Mouse (Mus musculus) CH12.LX (cell line): ENCODE data around the gene Mtmr12. TPM values are rescaled to one million over a fixed set of nuclear protein-coding genes. Genes with fewer than 3 reads are reported as not detected.

Source experiments
- DNase-seq: peaks from one replicate; pipeline ENCODE4 v3.0.0-alpha.2; 2013; ENCODE audit errors: extremely low read depth
- H3K27ac ChIP-seq: 2 replicates; pipeline ENCODE4 v1.5.1; 2012; ENCODE audit warnings: low read depth, mild to moderate bottlenecking, control low read depth, moderate library complexity; ENCODE audit not compliant: insufficient read depth
- H3K27me3 ChIP-seq: replicated peaks from 2 replicates; pipeline ENCODE3; 2012; ENCODE audit warnings: inconsistent platforms
- H3K36me3 ChIP-seq, 2 experiments: replicated peaks in 1 of 2; 2 replicates each; pipeline versions ENCODE3 to v1.6.1; 2012; ENCODE audit warnings: inconsistent platforms in 1 of 2, low read length in 1 of 2, mild to moderate bottlenecking in 1 of 2, mixed read lengths in 1 of 2, moderate library complexity in 1 of 2; ENCODE audit not compliant: control insufficient read depth in 1 of 2, insufficient read depth in 1 of 2
- H3K4me1 ChIP-seq, 2 experiments: 2 replicates each; pipeline ENCODE4 v1.6.1; 2012; ENCODE audit warnings: inconsistent platforms in 1 of 2, moderate library complexity in 1 of 2; ENCODE audit not compliant: insufficient read depth in 2 of 2, control insufficient read depth in 1 of 2
- H3K4me2 ChIP-seq: 2 replicates; pipeline ENCODE4 v1.6.1; 2012; ENCODE audit warnings: low read depth, mild to moderate bottlenecking, control low read depth; ENCODE audit not compliant: poor library complexity, insufficient read depth, severe bottlenecking
- H3K4me3 ChIP-seq, 3 experiments: fragments of 150-350 bp in 1 of 3; sonication (generic) in 1 of 3; replicated peaks in 1 of 3; 2 replicates each; pipeline versions ENCODE3 to v1.5.1; 2011 to 2012; ENCODE audit warnings: low read depth in 2 of 3, low read length in 2 of 3, mild to moderate bottlenecking in 2 of 3, moderate library complexity in 2 of 3, control low read depth in 1 of 3, improper control_type of control experiment in 1 of 3, inconsistent platforms in 1 of 3, mixed read lengths in 1 of 3; ENCODE audit not compliant: poor library complexity in 1 of 3
- H3K79me2 ChIP-seq: replicated peaks from 2 replicates; pipeline ENCODE4 v1.6.1; 2012; ENCODE audit warnings: mild to moderate bottlenecking, moderate library complexity; ENCODE audit not compliant: control insufficient read depth, poor library complexity, insufficient read depth, severe bottlenecking; ENCODE audit errors: extremely low read depth
- H3K9ac ChIP-seq: 2 replicates; pipeline ENCODE4 v1.6.1; 2012; ENCODE audit warnings: low read depth, mild to moderate bottlenecking, control low read depth, moderate library complexity; ENCODE audit not compliant: insufficient read depth
- H3K9me3 ChIP-seq: replicated peaks from 2 replicates; pipeline ENCODE3; 2012; ENCODE audit warnings: low read length, inconsistent platforms, mixed read lengths
- CHD1 ChIP-seq: IDR thresholded peaks from 2 replicates; pipeline ENCODE4 v1.6.1; 2012; ENCODE audit warnings: low read depth, low read length, improper control_type of control experiment, inconsistent platforms
- CHD2 ChIP-seq: IDR thresholded peaks from 2 replicates; pipeline ENCODE4 v1.6.1; 2011; ENCODE audit warnings: low read length, improper control_type of control experiment
- CTCF ChIP-seq, 2 experiments: IDR thresholded peaks in 1 of 2; conservative IDR thresholded peaks in 1 of 2; 2 replicates each; pipeline ENCODE4 v1.5.1; 2011 to 2012; ENCODE audit warnings: low read depth in 2 of 2, low read length in 2 of 2, improper control_type of control experiment in 1 of 2, inconsistent platforms in 1 of 2, mild to moderate bottlenecking in 1 of 2, moderate library complexity in 1 of 2
- E2F4 ChIP-seq: IDR thresholded peaks from 2 replicates; pipeline ENCODE4 v1.6.1; 2011; ENCODE audit warnings: low read depth, low read length, improper control_type of control experiment; ENCODE audit not compliant: insufficient replicate concordance
- ELF1 ChIP-seq: IDR thresholded peaks from 2 replicates; pipeline ENCODE4 v1.6.1; 2014; ENCODE audit warnings: low read depth, mild to moderate bottlenecking, inconsistent platforms, low read length, improper control_type of control experiment
- EP300 ChIP-seq: IDR thresholded peaks from 2 replicates; pipeline ENCODE4 v1.6.1; 2011; ENCODE audit warnings: low read length, improper control_type of control experiment
- GABPA ChIP-seq: IDR thresholded peaks from 2 replicates; pipeline ENCODE4 v1.6.1; 2012; ENCODE audit warnings: low read depth, low read length, improper control_type of control experiment, inconsistent platforms; ENCODE audit not compliant: insufficient replicate concordance
- HCFC1 ChIP-seq: IDR thresholded peaks from 2 replicates; pipeline ENCODE4 v1.6.1; 2012; ENCODE audit warnings: low read depth, mild to moderate bottlenecking, inconsistent platforms, low read length, improper control_type of control experiment
- IRF4 ChIP-seq: IDR thresholded peaks from 2 replicates; pipeline ENCODE4 v1.6.1; 2014; ENCODE audit warnings: low read depth, mild to moderate bottlenecking, inconsistent platforms, low read length, improper control_type of control experiment
- JUN ChIP-seq: IDR thresholded peaks from 2 replicates; pipeline ENCODE4 v1.6.1; 2011; ENCODE audit warnings: low read depth, mild to moderate bottlenecking, low read length, improper control_type of control experiment, moderate library complexity; ENCODE audit not compliant: insufficient read depth
- JUND ChIP-seq: conservative IDR thresholded peaks from 2 replicates; pipeline ENCODE4 v1.6.1; 2011; ENCODE audit warnings: low read depth, low read length, improper control_type of control experiment
- KAT2A ChIP-seq: IDR thresholded peaks from 2 replicates; pipeline ENCODE4 v1.6.1; 2012; ENCODE audit warnings: low read length, improper control_type of control experiment, inconsistent platforms; ENCODE audit not compliant: insufficient replicate concordance
- MXI1 ChIP-seq: IDR thresholded peaks from 2 replicates; pipeline ENCODE4 v1.6.1; 2011; ENCODE audit warnings: mild to moderate bottlenecking, low read depth, low read length, improper control_type of control experiment
- MYC ChIP-seq: IDR thresholded peaks from 2 replicates; pipeline ENCODE4 v1.6.1; 2011; ENCODE audit warnings: low read depth, mild to moderate bottlenecking, improper control_type of control experiment, low read length
- NRF1 ChIP-seq: IDR thresholded peaks from 2 replicates; pipeline ENCODE4 v1.6.1; 2014; ENCODE audit warnings: low read depth, mild to moderate bottlenecking, inconsistent platforms, low read length, improper control_type of control experiment, moderate library complexity
- POLR2A ChIP-seq: IDR thresholded peaks from 2 replicates; pipeline ENCODE4 v1.6.1; 2011; ENCODE audit warnings: low read depth, mild to moderate bottlenecking, improper control_type of control experiment, low read length
- TCF12 ChIP-seq: IDR thresholded peaks from 2 replicates; pipeline ENCODE4 v1.6.1; 2014; ENCODE audit warnings: low read depth, mild to moderate bottlenecking, inconsistent platforms, low read length, improper control_type of control experiment
- UBTF ChIP-seq: IDR thresholded peaks from 2 replicates; pipeline ENCODE4 v1.6.1; 2012; ENCODE audit warnings: low read depth, mild to moderate bottlenecking, inconsistent platforms, low read length, improper control_type of control experiment, moderate library complexity
- USF1 ChIP-seq: IDR thresholded peaks from 2 replicates; pipeline ENCODE4 v1.6.1; 2014; ENCODE audit warnings: low read depth, mild to moderate bottlenecking, inconsistent platforms, low read length, improper control_type of control experiment
- ZC3H11A ChIP-seq: IDR thresholded peaks from 2 replicates; pipeline ENCODE4 v1.6.1; 2012; ENCODE audit warnings: low read depth, mild to moderate bottlenecking, inconsistent platforms, low read length, improper control_type of control experiment
- ZKSCAN1 ChIP-seq: IDR thresholded peaks from 2 replicates; pipeline ENCODE4 v1.6.1; 2012; ENCODE audit warnings: low read depth, inconsistent platforms, low read length, improper control_type of control experiment, borderline replicate concordance
- ZNF384 ChIP-seq: IDR thresholded peaks from 2 replicates; pipeline ENCODE4 v1.6.1; 2012; ENCODE audit warnings: low read depth, low read length, improper control_type of control experiment, inconsistent platforms
- dilution Hi-C: fragments of 300-500 bp; cut with MboI; formaldehyde crosslinking; loops from 2 replicates; pipeline ENCODE4 v1.14.3; 2020; ENCODE audit warnings: low sequenced_read_pairs; ENCODE audit not compliant: extremely low pct_unique_long_range_greater_than_20kb, extremely low pct_ligation_motif_present
- in situ Hi-C: fragments of 300-500 bp; cut with MboI; formaldehyde crosslinking; loops from 3 replicates; pipeline ENCODE4 v1.14.3; 2019; ENCODE audit warnings: low sequenced_read_pairs, low pct_ligation_motif_present, low pct_unique_long_range_greater_than_20kb, mixed read lengths
- polyA plus RNA-seq: library from polyadenylated mRNA; unstranded; fragments of >175 nt; gene quantifications from 2 replicates; pipeline ENCODE4 v1.2.1, GENCODE M21; 2012; ENCODE audit warnings: low read depth; ENCODE audit not compliant: insufficient read length
- total RNA-seq, 2 experiments: library from RNA; depleted of rRNA; stranded (reverse); fragments of 300-350 nt in 1 of 2; fragments of >200 nt in 1 of 2; gene quantifications; 2 replicates each; pipeline ENCODE4 v1.2.3; 2012 to 2014

The Mtmr12 gene
- total and polyA plus RNA-seq, 3 experiments = 8.2 to 16.3 (median 12.3) TPM

DNA sequence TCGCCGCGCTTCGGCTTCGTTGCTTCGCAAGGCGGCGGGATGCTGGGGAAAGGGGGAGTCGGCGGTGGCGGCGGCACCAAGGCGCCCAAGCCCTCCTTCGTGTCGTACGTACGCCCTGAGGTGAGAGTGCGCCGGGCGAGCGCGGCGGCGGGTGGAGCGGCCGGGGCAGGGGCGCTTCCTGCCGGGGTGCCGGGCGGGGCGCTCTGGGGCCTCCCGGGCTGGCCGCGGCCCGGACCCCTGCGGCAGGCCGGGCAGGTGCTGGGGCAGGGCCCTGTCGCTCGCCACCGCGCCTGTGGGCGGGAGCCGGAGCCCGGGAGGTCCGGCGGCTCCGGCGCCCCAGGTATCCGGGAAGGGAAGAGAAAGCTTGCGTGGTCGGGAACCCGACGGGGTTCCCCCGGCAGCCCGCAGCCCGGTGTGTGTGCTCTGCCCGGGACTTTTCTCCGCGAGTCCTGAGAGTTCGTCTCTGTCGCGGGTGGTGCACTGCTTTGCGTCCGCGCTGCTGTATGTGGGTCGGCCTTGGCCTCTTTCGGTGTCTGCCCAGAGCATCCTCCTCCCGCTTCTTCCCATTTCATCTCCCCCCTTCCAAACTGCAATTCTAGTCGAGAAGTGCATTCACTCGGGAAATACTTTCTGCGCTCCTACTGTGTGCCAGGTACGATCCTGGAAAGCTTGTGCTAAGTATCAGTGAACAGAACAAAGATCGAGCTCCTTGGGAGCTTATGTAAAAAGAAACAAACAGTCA, 503 bp downstream of the Mtmr12 start:
- Histone ChIP-seq H3K4me3 (peak overlapping the region; percentile 76 to 90 (median 80)), H3K27ac (peak overlapping the region; percentile 51; the same call in 1 of the 2 replicates), H3K9me3 (no peaks in the 10 kb centered on the region), H3K4me2 (peak overlapping the region; percentile 92), H3K4me1 (peaks cover 14 to 35% of the 10 kb centered on the region in 2 experiments), H3K79me2 (peaks cover 22% of the 10 kb centered on the region), H3K36me3 (peaks cover 6 to 30% of the 10 kb centered on the region in 2 experiments), H3K9ac (peak overlapping the region; percentile 64), H3K27me3 (no peaks in the 10 kb centered on the region)
- DNase-seq = peak; percentile 31
- in situ Hi-C loops (loop anchor here (5.0 kb wide), 1 partner anchor 37 kb away; no protein-coding TSS in a partner anchor), dilution Hi-C loops (no loop called here)
- TF ChIP-seq KAT2A (no peak), CHD1 (no peak), NRF1 (0 out of 2 replicates have a peak, but pooled peaks have one; percentile 1), MXI1 (peak; percentile 35; the same call in 1 of the 2 replicates), UBTF (peak; percentile 91; the same call in 1 of the 2 replicates), HCFC1 (no peak)

DNA sequence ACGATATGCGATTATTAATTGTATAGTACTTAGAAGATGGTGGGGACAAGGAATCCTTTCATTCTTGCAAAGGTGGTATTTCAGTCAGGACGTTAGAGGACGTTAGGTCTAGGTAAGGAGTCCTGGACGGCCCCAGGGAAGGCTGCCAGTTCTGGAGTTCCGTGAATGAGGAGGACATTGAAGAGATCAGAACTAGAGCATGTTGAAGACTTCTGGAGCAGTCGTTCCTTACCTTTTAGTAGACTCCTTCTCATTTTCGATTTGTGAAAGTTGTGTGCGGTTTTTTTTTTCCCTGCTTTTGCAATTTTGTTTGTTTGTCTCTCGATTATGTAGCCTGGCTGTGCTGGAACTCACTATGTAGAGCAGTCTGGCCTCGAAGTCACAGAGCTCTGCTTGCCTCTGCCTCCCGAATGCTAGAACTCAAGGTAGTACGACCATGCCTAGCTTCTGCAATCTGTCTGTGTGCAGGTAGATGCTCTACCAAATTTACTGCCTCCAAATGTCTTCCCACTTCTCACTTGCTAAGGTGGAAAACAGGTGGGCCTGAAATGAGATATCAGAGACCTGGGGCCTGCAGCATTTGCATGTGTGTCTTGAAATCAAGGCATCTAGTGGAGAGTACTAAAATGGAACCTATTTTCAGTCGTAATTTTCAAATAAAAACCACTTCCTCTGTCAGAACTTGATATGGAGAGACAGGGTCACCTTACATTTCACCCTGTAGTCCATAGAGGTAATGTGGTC, 1.2 kb downstream of the Mtmr12 start:
- Histone ChIP-seq H3K4me1 (peaks cover 14 to 35% of the 10 kb centered on the region in 2 experiments), H3K79me2 (peaks cover 22% of the 10 kb centered on the region), H3K9ac (peak overlapping the region; percentile 64), H3K9me3 (no peaks in the 10 kb centered on the region), H3K27me3 (no peaks in the 10 kb centered on the region), H3K4me3 (peak overlapping the region; percentile 76 to 90 (median 80)), H3K27ac (no peak overlapping the region), H3K4me2 (peak overlapping the region; percentile 92), H3K36me3 (peaks cover 6 to 32% of the 10 kb centered on the region in 2 experiments)
- dilution Hi-C loops = no loop called here
- DNase-seq = peak; percentile 24
- in situ Hi-C loops = loop anchor here (5.0 kb wide), 1 partner anchor 36 kb away; no protein-coding TSS in a partner anchor
- TF ChIP-seq ZNF384 = no peak
- no peak for TF ChIP-seq CHD1
- TF ChIP-seq EP300 = no peak
- no peak for TF ChIP-seq ELF1
- TF ChIP-seq IRF4 = no peak
- TF ChIP-seq KAT2A = no peak
- TF ChIP-seq MYC = no peak
- TF ChIP-seq USF1 = no peak
- TF ChIP-seq CHD2 = no peak
- no peak for TF ChIP-seq NRF1
- no peak for TF ChIP-seq ZKSCAN1
- no peak for TF ChIP-seq GABPA
- no peak for TF ChIP-seq CTCF (conservative IDR thresholded peaks at IDR 0.05 in 1 of 2, IDR thresholded peaks at IDR 0.05 in 1 of 2; ENCODE audit: low read depth in 2 of 2, low read length in 2 of 2)
- TF ChIP-seq TCF12 = no peak
- no peak for TF ChIP-seq POLR2A
- no peak for TF ChIP-seq JUN
- TF ChIP-seq JUND = no peak
- no peak for TF ChIP-seq E2F4
- TF ChIP-seq ZC3H11A = no peak
